Mouse (Mus musculus): ENCODE results near the gene Desi1. TPM values are rescaled to one million over a fixed set of nuclear protein-coding genes. Genes with fewer than 3 reads are reported as not detected.

The Desi1 gene
- polyA plus RNA-seq, 1 experiment from 2014 or later: 37.4 TPM

- peak overlapping the region; percentile 98 for H3K4me2 ChIP-seq (ENCODE audit: low read depth, low read length)
- peaks cover 13% of the 10 kb centered on the region for H3K4me1 ChIP-seq (ENCODE audit: control insufficient read depth, insufficient read depth, low read length)
- H3K9me3 ChIP-seq (replicated peaks; ENCODE audit: control insufficient read depth, low read length): no peaks in the 10 kb centered on the region; the same call in 1 of the 2 replicates
- H3K27ac ChIP-seq (ENCODE audit: low read length): peak overlapping the region; percentile 89
- no peaks in the 10 kb centered on the region for H3K27me3 ChIP-seq (ENCODE audit: control insufficient read depth, insufficient read depth, low read length)
- peak overlapping the region; percentile 96 for H3K9ac ChIP-seq (ENCODE audit: low read length)
- H3K4me3 ChIP-seq (ENCODE audit: low read length): peak overlapping the region; percentile 99
- H3K36me3 ChIP-seq (ENCODE audit: control insufficient read depth, insufficient read depth): peaks cover 9% of the 10 kb centered on the region
- no peak for ATAC-seq (replicated peaks; ENCODE audit: extremely low read depth, insufficient read depth, low FRiP score)
- WGBS: 19% methylated on average over 9 of the region's 9 CpGs
These were observed 18.8 kb downstream of the Desi1 start for GRCm38 (mm10) chr15:82014745-82015391.

GRCm38 (mm10) chr15:82011947-82012346, 21.7 kb downstream of the Desi1 start:
- H3K9me3 ChIP-seq (replicated peaks; ENCODE audit: control insufficient read depth, low read length): no peaks in the 10 kb centered on the region
- H3K4me2 ChIP-seq (ENCODE audit: low read depth, low read length): no peak overlapping the region
- H3K4me3 ChIP-seq (ENCODE audit: low read length): no peak overlapping the region
- no peak for ATAC-seq (replicated peaks; ENCODE audit: extremely low read depth, insufficient read depth, low FRiP score)
- 73% methylated on average over 6 of the region's 6 CpGs for WGBS
- no peak overlapping the region for H3K27ac ChIP-seq (ENCODE audit: low read length)
- no peaks in the 10 kb centered on the region for H3K27me3 ChIP-seq (ENCODE audit: control insufficient read depth, insufficient read depth, low read length)
- 0 out of 2 replicates have a peak, but pooled peaks cover 5% of the 10 kb centered on the region for H3K36me3 ChIP-seq (ENCODE audit: control insufficient read depth, insufficient read depth)
- peaks cover 8% of the 10 kb centered on the region for H3K4me1 ChIP-seq (ENCODE audit: control insufficient read depth, insufficient read depth, low read length)
- no peak overlapping the region for H3K9ac ChIP-seq (ENCODE audit: low read length)

- H3K4me2 ChIP-seq (ENCODE audit: low read depth, low read length): no peak overlapping the region
- 84% methylated on average over 8 of the region's 8 CpGs for WGBS
- peaks cover 7% of the 10 kb centered on the region for H3K36me3 ChIP-seq (ENCODE audit: control insufficient read depth, insufficient read depth)
- no peak overlapping the region for H3K27ac ChIP-seq (ENCODE audit: low read length)
- no peaks in the 10 kb centered on the region for H3K9me3 ChIP-seq (replicated peaks; ENCODE audit: control insufficient read depth, low read length)
- no peak overlapping the region for H3K9ac ChIP-seq (ENCODE audit: low read length)
- ATAC-seq (replicated peaks; ENCODE audit: extremely low read depth, insufficient read depth, low FRiP score): no peak
- no peaks in the 10 kb centered on the region for H3K4me1 ChIP-seq (ENCODE audit: control insufficient read depth, insufficient read depth, low read length)
- H3K4me3 ChIP-seq (ENCODE audit: low read length): no peak overlapping the region
- no peaks in the 10 kb centered on the region for H3K27me3 ChIP-seq (ENCODE audit: control insufficient read depth, insufficient read depth, low read length)
These were observed 29.4 kb downstream of the Desi1 start for GRCm38 (mm10) chr15:82004257-82004656.

DNA sequence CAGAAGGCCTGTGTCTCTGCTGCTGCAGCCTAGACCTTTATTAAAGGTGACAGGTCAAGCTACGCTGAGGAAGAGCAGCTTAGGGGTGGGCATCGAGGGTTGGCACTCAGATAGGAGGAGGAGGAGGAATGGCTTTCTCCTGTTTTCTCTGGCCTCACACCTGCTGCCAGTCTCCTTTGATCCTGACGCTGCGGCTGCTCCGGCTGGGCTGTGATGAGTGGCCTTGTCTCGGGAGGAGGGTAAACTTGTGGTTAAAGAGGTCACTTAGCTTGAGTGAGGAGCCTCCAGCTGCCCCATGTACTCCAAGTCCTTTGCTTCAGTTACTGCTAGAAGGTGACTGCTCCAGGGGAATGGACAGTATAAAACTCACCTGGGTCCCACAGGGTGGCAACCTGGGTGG, 39.7 kb downstream of the Desi1 start:
- H3K9me3 ChIP-seq (replicated peaks; ENCODE audit: control insufficient read depth, low read length): no peaks in the 10 kb centered on the region
- ATAC-seq (replicated peaks; ENCODE audit: extremely low read depth, insufficient read depth, low FRiP score): no peak
- H3K36me3 ChIP-seq (ENCODE audit: control insufficient read depth, insufficient read depth): peaks cover 20% of the 10 kb centered on the region
- H3K4me2 ChIP-seq (ENCODE audit: low read depth, low read length): no peak overlapping the region
- no peak overlapping the region for H3K4me3 ChIP-seq (ENCODE audit: low read length)
- no peaks in the 10 kb centered on the region for H3K27me3 ChIP-seq (ENCODE audit: control insufficient read depth, insufficient read depth, low read length)
- WGBS: 63% methylated on average over 6 of the region's 6 CpGs
- no peak overlapping the region for H3K27ac ChIP-seq (ENCODE audit: low read length)
- peaks cover 11% of the 10 kb centered on the region for H3K4me1 ChIP-seq (ENCODE audit: control insufficient read depth, insufficient read depth, low read length)
- H3K9ac ChIP-seq (ENCODE audit: low read length): no peak overlapping the region

GRCm38 (mm10) chr15:81990549-81990948, 43.1 kb downstream of the Desi1 start:
- Histone ChIP-seq H3K9me3 (replicated peaks; ENCODE audit: control insufficient read depth, low read length) (no peaks in the 10 kb centered on the region), H3K27me3 (ENCODE audit: control insufficient read depth, insufficient read depth, low read length) (no peaks in the 10 kb centered on the region), H3K27ac (ENCODE audit: low read length) (no peak overlapping the region), H3K9ac (ENCODE audit: low read length) (no peak overlapping the region), H3K4me1 (ENCODE audit: control insufficient read depth, insufficient read depth, low read length) (peaks cover 11% of the 10 kb centered on the region), H3K4me3 (ENCODE audit: low read length) (no peak overlapping the region), H3K36me3 (ENCODE audit: control insufficient read depth, insufficient read depth) (peaks cover 10% of the 10 kb centered on the region; the same call in 1 of the 2 replicates), H3K4me2 (ENCODE audit: low read depth, low read length) (no peak overlapping the region)
- WGBS: 29% methylated on average over 7 of the region's 7 CpGs
- ATAC-seq (replicated peaks; ENCODE audit: extremely low read depth, insufficient read depth, low FRiP score): no peak

- Histone ChIP-seq H3K9me3 (replicated peaks; ENCODE audit: control insufficient read depth, low read length) (no peaks in the 10 kb centered on the region), H3K36me3 (ENCODE audit: control insufficient read depth, insufficient read depth) (peaks cover 8% of the 10 kb centered on the region; the same call in 1 of the 2 replicates), H3K9ac (ENCODE audit: low read length) (peak overlapping the region; percentile 23; the same call in 1 of the 2 replicates), H3K4me3 (ENCODE audit: low read length) (no peak overlapping the region), H3K27ac (ENCODE audit: low read length) (no peak overlapping the region), H3K4me2 (ENCODE audit: low read depth, low read length) (peak overlapping the region; percentile 36; the same call in 1 of the 2 replicates), H3K4me1 (ENCODE audit: control insufficient read depth, insufficient read depth, low read length) (peaks cover 11% of the 10 kb centered on the region), H3K27me3 (ENCODE audit: control insufficient read depth, insufficient read depth, low read length) (no peaks in the 10 kb centered on the region)
- ATAC-seq (replicated peaks; ENCODE audit: extremely low read depth, insufficient read depth, low FRiP score): peak; percentile 87
- WGBS: 33% methylated on average over 11 of the region's 11 CpGs
These were observed 44.1 kb downstream of the Desi1 start for GRCm38 (mm10) chr15:81989371-81990062.

- Histone ChIP-seq H3K27me3 (ENCODE audit: control insufficient read depth, insufficient read depth, low read length) (no peaks in the 10 kb centered on the region), H3K4me1 (ENCODE audit: control insufficient read depth, insufficient read depth, low read length) (peaks cover 11% of the 10 kb centered on the region), H3K36me3 (ENCODE audit: control insufficient read depth, insufficient read depth) (no peaks in the 10 kb centered on the region), H3K9ac (ENCODE audit: low read length) (no peak within 1 kb of the TSS), H3K4me3 (ENCODE audit: low read length) (no peak within 1 kb of the TSS), H3K9me3 (replicated peaks; ENCODE audit: control insufficient read depth, low read length) (no peaks in the 10 kb centered on the region), H3K27ac (ENCODE audit: low read length) (no peak within 1 kb of the TSS), H3K4me2 (ENCODE audit: low read depth, low read length) (no peak within 1 kb of the TSS)
- 81% methylated on average over 3 of the region's 3 CpGs for WGBS
- ATAC-seq (replicated peaks; ENCODE audit: extremely low read depth, insufficient read depth, low FRiP score): no peak
These were observed 46.0 kb downstream of the Desi1 start, which contains the start of gene Xrcc6 for GRCm38 (mm10) chr15:81987646-81988045. Xrcc6 (plus strand) TSS chr15:81987835.

- Histone ChIP-seq H3K27ac (ENCODE audit: low read length) (no peak overlapping the region), H3K4me3 (ENCODE audit: low read length) (no peak overlapping the region), H3K27me3 (ENCODE audit: control insufficient read depth, insufficient read depth, low read length) (no peaks in the 10 kb centered on the region), H3K36me3 (ENCODE audit: control insufficient read depth, insufficient read depth) (no peaks in the 10 kb centered on the region), H3K9ac (ENCODE audit: low read length) (no peak overlapping the region), H3K4me2 (ENCODE audit: low read depth, low read length) (no peak overlapping the region), H3K9me3 (replicated peaks; ENCODE audit: control insufficient read depth, low read length) (no peaks in the 10 kb centered on the region), H3K4me1 (ENCODE audit: control insufficient read depth, insufficient read depth, low read length) (peaks cover 9% of the 10 kb centered on the region)
- 69% methylated on average over 2 of the region's 2 CpGs for WGBS
- no peak for ATAC-seq (replicated peaks; ENCODE audit: extremely low read depth, insufficient read depth, low FRiP score)
These were observed 48.1 kb downstream of the Desi1 start for GRCm38 (mm10) chr15:81985267-81986161.
